In genomic region chr13:68581086-68581740, GRCm38 (mm10) we compare ENCODE assay signal across 8 mouse cellular contexts. TPM values are rescaled to one million over a fixed set of nuclear protein-coding genes. Genes with fewer than 3 reads are reported as not detected.
DNase-seq lines count a peak whose midpoint lies in the region; ATAC-seq lines count a peak whose summit lies in the region.

No protein-coding gene starts in this region.

- peaks cover 63% of the 10 kb centered on the region for H3K36me3 ChIP-seq in erythroblast, embryonic 14.5 days (ENCODE audit: control insufficient read depth)
- peaks cover 62% of the 10 kb centered on the region for H3K36me3 ChIP-seq in embryonic facial prominence, embryonic 10.5 days (replicated peaks)
- H3K36me3 ChIP-seq in limb, embryonic 12.5 days: peaks cover 56% of the 10 kb centered on the region
- peaks cover 22% of the 10 kb centered on the region for H3K36me3 ChIP-seq in stomach, embryonic 15.5 days

- 25% methylated on average over 14 of the region's 14 CpGs for WGBS in embryonic facial prominence, embryonic 10.5 days
- WGBS in limb, embryonic 12.5 days: 28% methylated on average over 14 of the region's 14 CpGs
- 19% methylated on average over 14 of the region's 14 CpGs for WGBS in stomach, embryonic 15.5 days

- no peaks in the 10 kb centered on the region for H3K9me3 ChIP-seq in erythroblast, embryonic 14.5 days (ENCODE audit: control insufficient read depth, low read length)
- H3K9me3 ChIP-seq in embryonic facial prominence, embryonic 10.5 days: no peaks in the 10 kb centered on the region
- no peaks in the 10 kb centered on the region for H3K9me3 ChIP-seq in limb, embryonic 12.5 days
- H3K9me3 ChIP-seq in stomach, embryonic 15.5 days: no peaks in the 10 kb centered on the region

- peak; percentile 36 for DNase-seq in 3T3-L1 (ENCODE audit: low read depth, low spot score)
- DNase-seq in embryonic facial prominence, embryonic 10.5 days (ENCODE audit: low spot score): no peak
- no peak for DNase-seq in retina, embryonic 14.5 days (ENCODE audit: low spot score)
- no peak for DNase-seq in right cerebral cortex, adult 2 months (ENCODE audit: low spot score in 2 of 2)

- peak overlapping the region; percentile 87 for H3K4me2 ChIP-seq in limb, embryonic 12.5 days
- peak overlapping the region; percentile 77 for H3K4me2 ChIP-seq in stomach, embryonic 15.5 days

- ATAC-seq in erythroblast, adult 5-6 weeks (replicated peaks; ENCODE audit: low FRiP score, poor library complexity, severe bottlenecking): no peak
- ATAC-seq in limb, embryonic 12.5 days (ENCODE audit: insufficient number of reproducible peaks, insufficient read depth, low FRiP score, low TSS enrichment, low read depth): no peak
- ATAC-seq in stomach, embryonic 15.5 days (ENCODE audit: insufficient read depth, low FRiP score, low read depth): no peak; the same call in 1 of the 2 replicates

- no peaks in the 10 kb centered on the region for H3K27me3 ChIP-seq in erythroblast, embryonic 14.5 days (ENCODE audit: control insufficient read depth)
- no peaks in the 10 kb centered on the region for H3K27me3 ChIP-seq in embryonic facial prominence, embryonic 10.5 days (replicated peaks; ENCODE audit: low read depth, poor library complexity, severe bottlenecking)
- no peaks in the 10 kb centered on the region for H3K27me3 ChIP-seq in limb, embryonic 12.5 days
- H3K27me3 ChIP-seq in stomach, embryonic 15.5 days (replicated peaks): no peaks in the 10 kb centered on the region

- H3K27ac ChIP-seq in embryonic facial prominence, embryonic 10.5 days (replicated peaks): peak overlapping the region; percentile 92
- H3K27ac ChIP-seq in limb, embryonic 12.5 days: peak overlapping the region; percentile 78
- peak overlapping the region; percentile 70 for H3K27ac ChIP-seq in stomach, embryonic 15.5 days

- peak overlapping the region; percentile 80 for H3K4me3 ChIP-seq in erythroblast, embryonic 14.5 days (replicated peaks)
- peak overlapping the region; percentile 79 for H3K4me3 ChIP-seq in embryonic facial prominence, embryonic 10.5 days
- peak overlapping the region; percentile 77 for H3K4me3 ChIP-seq in limb, embryonic 12.5 days (replicated peaks)
- peak overlapping the region; percentile 87 for H3K4me3 ChIP-seq in stomach, embryonic 15.5 days (replicated peaks)

- H3K4me1 ChIP-seq in erythroblast, embryonic 14.5 days (ENCODE audit: control insufficient read depth): peaks cover 30% of the 10 kb centered on the region
- peaks cover 12% of the 10 kb centered on the region for H3K4me1 ChIP-seq in embryonic facial prominence, embryonic 10.5 days
- H3K4me1 ChIP-seq in limb, embryonic 12.5 days (replicated peaks): peaks cover 14% of the 10 kb centered on the region
- peaks cover 9% of the 10 kb centered on the region; the same call in 1 of the 2 replicates for H3K4me1 ChIP-seq in stomach, embryonic 15.5 days

- H3K9ac ChIP-seq in limb, embryonic 12.5 days (replicated peaks): peak overlapping the region; percentile 79
- H3K9ac ChIP-seq in stomach, embryonic 15.5 days: peak overlapping the region; percentile 27; the same call in 1 of the 2 replicates

RNA-seq across cellular contexts. Expression of gene Mtrr, which starts 0.7 kb away (rescaled TPM):
- polyA plus RNA-seq in erythroblast, embryonic 14.5 days (2012): 0.82 and 1.0 TPM in 2 replicates
- total RNA-seq in erythroblast, adult 5-6 weeks (2015; ENCODE audit: low replicate concordance): 1.9 and 2.3 TPM in 2 replicates
- 3.9 and 4.5 TPM in 2 replicates for total RNA-seq in erythroblast, adult 5-6 weeks (2017; ENCODE audit: low replicate concordance)
- 23.6 and 26.4 TPM in 2 replicates for polyA plus RNA-seq in embryonic facial prominence, embryonic 10.5 days (2016; fragmentation: Nextera tagmentation; extraction: Ambion mirVana)
- 20.9 and 22.7 TPM in 2 replicates for polyA plus RNA-seq in limb, embryonic 12.5 days (2016; fragmentation: Nextera tagmentation; extraction: Ambion mirVana)
- 17.2 and 20.5 TPM in 2 replicates for polyA plus RNA-seq in stomach, embryonic 15.5 days (2015; fragmentation: Nextera tagmentation; extraction: Ambion mirVana)

RNA-seq across cellular contexts. Expression of gene Fastkd3, which starts 0.8 kb away (rescaled TPM):
- polyA plus RNA-seq in erythroblast, embryonic 14.5 days (2012): 0.02 and 0.27 TPM in 2 replicates
- 1.2 and 1.9 TPM in 2 replicates for total RNA-seq in erythroblast, adult 5-6 weeks (2015; ENCODE audit: low replicate concordance)
- total RNA-seq in erythroblast, adult 5-6 weeks (2017; ENCODE audit: low replicate concordance): 1.7 and 6.4 TPM in 2 replicates
- polyA plus RNA-seq in embryonic facial prominence, embryonic 10.5 days (2016; fragmentation: Nextera tagmentation; extraction: Ambion mirVana): 46.1 and 52.5 TPM in 2 replicates
- 44.5 TPM in 2 replicates for polyA plus RNA-seq in limb, embryonic 12.5 days (2016; fragmentation: Nextera tagmentation; extraction: Ambion mirVana)
- 28.4 TPM in 2 replicates for polyA plus RNA-seq in stomach, embryonic 15.5 days (2015; fragmentation: Nextera tagmentation; extraction: Ambion mirVana)

RNA-seq across cellular contexts. Expression of gene 1700001L19Rik, which starts 16.0 kb away (rescaled TPM):
- polyA plus RNA-seq in erythroblast, embryonic 14.5 days (2012): not detected in 2 replicates
- not detected in 2 replicates for total RNA-seq in erythroblast, adult 5-6 weeks (2015; ENCODE audit: low replicate concordance)
- total RNA-seq in erythroblast, adult 5-6 weeks (2017; ENCODE audit: low replicate concordance): not detected in 2 replicates
- polyA plus RNA-seq in embryonic facial prominence, embryonic 10.5 days (2016; fragmentation: Nextera tagmentation; extraction: Ambion mirVana): 0.55 TPM in 2 replicates
- polyA plus RNA-seq in limb, embryonic 12.5 days (2016; fragmentation: Nextera tagmentation; extraction: Ambion mirVana): 0.29 and 0.69 TPM in 2 replicates
- 0.13 and 0.21 TPM in 2 replicates for polyA plus RNA-seq in stomach, embryonic 15.5 days (2015; fragmentation: Nextera tagmentation; extraction: Ambion mirVana)

Comparison
In these comparisons a context has a peak if more than half of its experiments do, and no peak if none do; other contexts are left out.
1. RNA of gene Fastkd3, which starts 0.8 kb away (polyA plus RNA-seq): 46.1 to 52.5 TPM in embryonic facial prominence, embryonic 10.5 days, 44.5 TPM in limb, embryonic 12.5 days and 28.4 TPM in stomach, embryonic 15.5 days; 0.02 to 0.27 TPM in erythroblast, embryonic 14.5 days; every median in the first group is over 10 times any median in the second.
2. Peak in every context shown above with its lines, with median percentiles within 50 percentile points of each other: H3K4me3 ChIP-seq and H3K27ac ChIP-seq.